Mouse (Mus musculus): Measurements from ENCODE around the gene Kif1bp. TPM values are rescaled to one million over a fixed set of nuclear protein-coding genes. Genes with fewer than 3 reads are reported as not detected.
A peak's percentile ranks its signal among the peaks of the same experiment; 100 is the strongest.

Gene Kif1bp
- total RNA-seq (2014; rRNA removed; ENCODE audit: low replicate concordance): 28.2 and 36.9 TPM in 2 replicates
- polyA plus RNA-seq (2015; fragmentation: Nextera tagmentation; extraction: Ambion mirVana): 23.6 and 23.9 TPM in 2 replicates

DNA sequence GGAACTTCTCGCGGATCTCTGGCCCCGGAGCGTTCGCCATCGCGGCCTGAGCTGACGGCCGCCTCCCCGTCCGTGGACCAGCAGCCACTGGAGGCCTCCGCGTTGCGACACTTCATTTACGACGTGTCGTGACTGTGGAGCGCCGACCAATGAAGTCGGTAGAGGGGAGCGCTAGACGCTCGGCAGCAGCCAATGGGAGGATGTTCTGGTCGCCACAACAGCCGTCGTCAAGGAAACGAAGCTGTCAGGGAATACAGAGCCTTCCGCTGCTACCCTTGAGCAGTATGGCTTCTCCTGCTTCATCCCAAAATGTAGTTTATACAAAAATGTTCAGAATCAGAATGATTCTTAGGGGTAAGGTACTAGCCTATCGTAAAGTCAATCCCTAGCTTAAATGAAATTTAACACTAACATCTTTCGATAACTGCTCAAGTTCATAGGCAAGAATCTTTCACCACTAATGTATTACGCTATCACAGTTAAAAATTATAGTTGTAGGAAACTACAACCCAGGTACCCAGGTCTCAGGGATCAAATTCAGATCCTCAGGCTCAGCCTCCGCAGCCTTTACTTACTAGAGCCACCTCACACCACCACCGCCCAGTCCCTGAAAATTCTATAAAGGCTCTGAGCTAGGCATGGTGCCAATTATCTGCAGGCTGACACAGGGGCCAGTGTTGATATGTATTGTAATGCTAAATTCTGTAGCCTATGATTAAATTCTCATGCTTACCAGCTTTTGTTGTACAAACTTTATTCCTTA, at the start of gene Kif1bp:
Gene Kif1bp (minus strand): TSS at position 120 of the 763 bp plus-strand sequence.
- DNase-seq (ENCODE audit: low spot score) (peak; percentile 99), ATAC-seq (ENCODE audit: insufficient read depth, low read depth) (peak; percentile 99)
- H3K27ac ChIP-seq (ENCODE audit: low read depth): peak within 1 kb of the TSS; percentile 51
- peak within 1 kb of the TSS; percentile 79 for H3K4me3 ChIP-seq (ENCODE audit: low read depth, low read length)
- 4% methylated on average over 33 of the region's 33 CpGs for WGBS
- no peaks in the 10 kb centered on the region for H3K27me3 ChIP-seq (ENCODE audit: control insufficient read depth, insufficient read depth, low read length)
- H3K36me3 ChIP-seq (replicated peaks; ENCODE audit: control insufficient read depth, insufficient read depth, low read length): peaks cover 44% of the 10 kb centered on the region
- H3K4me2 ChIP-seq (ENCODE audit: low read depth, low read length): peak within 1 kb of the TSS; percentile 85
- H3K9ac ChIP-seq (replicated peaks; ENCODE audit: low read depth, low read length): peak within 1 kb of the TSS; percentile 76
- no peaks in the 10 kb centered on the region for H3K9me3 ChIP-seq (replicated peaks; ENCODE audit: control insufficient read depth, low read length)
- H3K4me1 ChIP-seq (ENCODE audit: control insufficient read depth, insufficient read depth): peaks cover 15% of the 10 kb centered on the region
- TF ChIP-seq CTCF (IDR thresholded peaks at IDR 0.05; ENCODE audit: low read depth) (no peak), EP300 (IDR thresholded peaks at IDR 0.05; ENCODE audit: low read depth) (no peak)

DNA sequence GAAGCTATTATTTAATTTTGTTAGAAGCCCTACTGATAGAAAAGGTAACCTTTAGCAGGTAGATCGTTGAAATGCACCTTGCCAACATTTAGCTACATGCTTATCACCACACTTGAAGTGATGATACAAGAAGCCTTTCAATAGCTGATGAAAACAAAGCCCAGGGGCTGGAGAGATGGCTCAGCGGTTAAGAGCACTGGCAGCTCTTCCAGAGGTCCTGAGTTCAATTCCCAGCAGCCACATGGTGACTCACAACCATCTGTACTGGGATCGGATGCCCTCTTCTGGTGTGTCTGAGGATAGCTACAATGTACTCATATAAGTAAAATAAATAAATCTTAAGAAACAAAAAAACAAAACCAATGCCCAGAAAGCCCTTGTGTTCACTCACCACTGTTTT, 25.9 kb upstream of the Kif1bp start:
- Histone ChIP-seq H3K36me3 (replicated peaks; ENCODE audit: control insufficient read depth, insufficient read depth, low read length) (no peaks in the 10 kb centered on the region), H3K27ac (ENCODE audit: low read depth) (no peak overlapping the region), H3K4me1 (ENCODE audit: control insufficient read depth, insufficient read depth) (peaks cover 5% of the 10 kb centered on the region; the same call in 1 of the 2 replicates), H3K4me2 (ENCODE audit: low read depth, low read length) (no peak overlapping the region), H3K9me3 (replicated peaks; ENCODE audit: control insufficient read depth, low read length) (no peaks in the 10 kb centered on the region), H3K4me3 (ENCODE audit: low read depth, low read length) (no peak overlapping the region), H3K9ac (replicated peaks; ENCODE audit: low read depth, low read length) (no peak overlapping the region), H3K27me3 (ENCODE audit: control insufficient read depth, insufficient read depth, low read length) (no peaks in the 10 kb centered on the region)
- ATAC-seq (ENCODE audit: insufficient read depth, low read depth) (no peak), DNase-seq (ENCODE audit: low spot score) (no peak)
- TF ChIP-seq CTCF (IDR thresholded peaks at IDR 0.05; ENCODE audit: low read depth) (no peak), EP300 (IDR thresholded peaks at IDR 0.05; ENCODE audit: low read depth) (no peak)
- WGBS: 68% methylated on average over 3 of the region's 3 CpGs

DNA sequence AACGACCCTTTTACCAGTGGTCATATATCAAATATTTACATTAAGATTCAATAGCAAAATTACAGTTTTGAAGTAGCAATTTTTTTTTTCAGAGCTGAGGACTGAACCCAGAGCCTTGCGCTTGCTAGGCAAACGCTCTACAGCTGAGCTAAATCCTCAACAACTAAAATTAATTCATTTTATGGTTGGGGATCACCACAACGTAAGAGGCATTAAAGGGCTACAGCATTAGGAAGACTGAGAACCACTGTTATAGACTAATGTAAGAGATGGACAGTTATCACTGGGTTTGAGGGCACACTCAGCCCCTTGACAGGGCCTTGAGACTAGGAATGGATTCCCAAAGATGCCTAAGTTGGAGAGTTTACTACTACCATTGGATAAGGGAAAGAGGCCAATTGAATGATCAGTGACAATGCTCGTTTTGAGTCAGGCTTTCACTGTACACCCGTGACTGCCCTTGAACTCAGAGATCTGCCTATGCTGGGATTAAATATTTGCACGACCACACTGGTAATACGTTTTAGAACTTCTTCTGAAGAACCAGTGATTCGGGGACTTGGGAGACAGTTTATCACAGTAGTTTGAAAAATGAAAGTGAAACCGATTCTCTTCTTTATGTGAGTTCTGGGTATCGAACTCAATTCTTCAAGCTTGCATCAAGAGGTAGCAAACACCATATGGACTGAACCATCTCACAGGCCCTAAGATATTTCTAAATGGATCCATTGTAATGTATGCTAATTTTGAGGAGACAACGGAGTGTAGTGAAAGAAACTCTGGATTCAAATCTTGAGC, 25.2 kb upstream of the Kif1bp start:
- Histone ChIP-seq H3K4me3 (ENCODE audit: low read depth, low read length) (no peak overlapping the region), H3K4me1 (ENCODE audit: control insufficient read depth, insufficient read depth) (peaks cover 5% of the 10 kb centered on the region; the same call in 1 of the 2 replicates), H3K36me3 (replicated peaks; ENCODE audit: control insufficient read depth, insufficient read depth, low read length) (peaks cover 2% of the 10 kb centered on the region), H3K27me3 (ENCODE audit: control insufficient read depth, insufficient read depth, low read length) (no peaks in the 10 kb centered on the region), H3K4me2 (ENCODE audit: low read depth, low read length) (no peak overlapping the region), H3K9ac (replicated peaks; ENCODE audit: low read depth, low read length) (no peak overlapping the region), H3K9me3 (replicated peaks; ENCODE audit: control insufficient read depth, low read length) (no peaks in the 10 kb centered on the region), H3K27ac (ENCODE audit: low read depth) (no peak overlapping the region)
- TF ChIP-seq CTCF (IDR thresholded peaks at IDR 0.05; ENCODE audit: low read depth) (no peak), EP300 (IDR thresholded peaks at IDR 0.05; ENCODE audit: low read depth) (no peak)
- ATAC-seq (ENCODE audit: insufficient read depth, low read depth): no peak
- WGBS: 83% methylated on average over 12 of the region's 12 CpGs
- DNase-seq (ENCODE audit: low spot score): no peak

DNA sequence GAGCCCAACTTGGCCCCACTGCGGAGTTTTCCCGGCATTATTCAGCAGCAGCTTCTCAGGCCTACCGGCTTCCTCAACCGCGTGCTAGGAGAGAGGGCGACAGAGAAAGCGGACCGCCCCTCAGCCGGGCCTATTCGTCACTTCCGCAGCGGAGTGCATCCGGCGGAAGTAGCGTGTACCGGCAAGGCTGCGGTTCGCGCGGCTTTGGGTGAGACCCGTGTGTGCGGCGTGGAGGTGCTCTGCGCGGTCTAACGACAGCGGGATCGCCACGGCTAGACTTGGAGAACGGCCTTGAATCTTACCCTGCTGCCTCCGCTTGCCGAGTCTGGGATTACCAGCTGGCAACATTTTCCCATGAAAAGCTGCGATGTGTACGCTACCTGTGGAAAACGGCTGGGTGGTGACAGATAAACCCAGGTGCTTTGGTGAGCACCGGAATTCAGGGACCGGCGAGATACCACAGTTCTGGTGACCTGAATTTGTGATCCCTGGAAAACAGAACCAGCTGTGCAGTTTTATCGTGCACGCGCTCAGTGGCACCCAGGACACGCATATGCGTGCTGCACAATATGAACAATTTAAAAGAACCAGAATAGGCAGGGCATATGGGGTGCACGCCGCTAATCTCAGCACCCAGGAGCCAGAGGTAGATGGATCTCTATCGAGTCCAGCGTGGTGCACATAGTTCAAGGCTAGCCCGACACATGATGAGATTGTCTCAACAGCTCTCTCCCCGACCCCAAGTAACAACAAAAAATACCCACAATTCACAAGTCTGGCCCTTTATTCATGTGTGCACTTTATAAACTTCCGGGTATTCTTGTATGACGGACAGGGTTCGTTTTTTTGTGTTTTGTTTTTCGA, 24.2 kb upstream of the Kif1bp start, which contains the start of gene Ddx21:
Gene Ddx21 (minus strand): TSS at position 105 of the 864 bp plus-strand sequence.
- no peaks in the 10 kb centered on the region for H3K9me3 ChIP-seq (replicated peaks; ENCODE audit: control insufficient read depth, low read length)
- ATAC-seq (ENCODE audit: insufficient read depth, low read depth) (peak; percentile 97), DNase-seq (ENCODE audit: low spot score) (peak; percentile 89)
- peaks cover 5% of the 10 kb centered on the region; the same call in 1 of the 2 replicates for H3K4me1 ChIP-seq (ENCODE audit: control insufficient read depth, insufficient read depth)
- H3K27me3 ChIP-seq (ENCODE audit: control insufficient read depth, insufficient read depth, low read length): no peaks in the 10 kb centered on the region
- peaks cover 12% of the 10 kb centered on the region for H3K36me3 ChIP-seq (replicated peaks; ENCODE audit: control insufficient read depth, insufficient read depth, low read length)
- no peak for TF ChIP-seq CTCF (IDR thresholded peaks at IDR 0.05; ENCODE audit: low read depth)
- peak; percentile 70; the same call in 1 of the 2 replicates for TF ChIP-seq EP300 (IDR thresholded peaks at IDR 0.05; ENCODE audit: low read depth)
- peak within 1 kb of the TSS; percentile 64 for H3K9ac ChIP-seq (replicated peaks; ENCODE audit: low read depth, low read length)
- peak within 1 kb of the TSS; percentile 88 for H3K4me3 ChIP-seq (ENCODE audit: low read depth, low read length)
- H3K27ac ChIP-seq (ENCODE audit: low read depth): peak within 1 kb of the TSS; percentile 87
- peak within 1 kb of the TSS; percentile 99 for H3K4me2 ChIP-seq (ENCODE audit: low read depth, low read length)
- WGBS: 4% methylated on average over 53 of the region's 53 CpGs

DNA sequence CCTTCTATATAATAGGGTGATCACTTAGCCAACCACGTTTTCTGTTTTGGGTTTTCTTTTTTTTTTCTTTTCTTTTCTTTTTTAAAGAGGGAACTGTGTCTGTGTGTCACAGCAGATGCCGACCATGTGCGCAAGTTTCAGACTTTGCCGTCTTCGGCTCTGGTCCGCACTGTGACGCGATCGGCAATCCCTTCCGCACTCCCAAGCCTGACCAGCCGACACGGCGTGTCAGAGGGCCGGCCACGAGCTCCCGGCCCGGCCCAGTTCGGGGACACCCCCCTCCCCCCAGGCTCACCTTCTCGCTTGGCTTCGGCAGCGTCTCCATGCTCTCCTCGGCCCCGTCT, 23.5 kb upstream of the Kif1bp start:
- Histone ChIP-seq H3K27ac (ENCODE audit: low read depth) (peak overlapping the region; percentile 87), H3K27me3 (ENCODE audit: control insufficient read depth, insufficient read depth, low read length) (no peaks in the 10 kb centered on the region), H3K9ac (replicated peaks; ENCODE audit: low read depth, low read length) (peak overlapping the region; percentile 64), H3K9me3 (replicated peaks; ENCODE audit: control insufficient read depth, low read length) (no peaks in the 10 kb centered on the region), H3K4me1 (ENCODE audit: control insufficient read depth, insufficient read depth) (peaks cover 5% of the 10 kb centered on the region; the same call in 1 of the 2 replicates), H3K4me2 (ENCODE audit: low read depth, low read length) (peak overlapping the region; percentile 99), H3K4me3 (ENCODE audit: low read depth, low read length) (peak overlapping the region; percentile 88), H3K36me3 (replicated peaks; ENCODE audit: control insufficient read depth, insufficient read depth, low read length) (peaks cover 18% of the 10 kb centered on the region)
- peak; percentile 26 for DNase-seq (ENCODE audit: low spot score)
- no peak for TF ChIP-seq CTCF (IDR thresholded peaks at IDR 0.05; ENCODE audit: low read depth)
- no peak for TF ChIP-seq EP300 (IDR thresholded peaks at IDR 0.05; ENCODE audit: low read depth)
- WGBS: 0% methylated on average over 23 of the region's 23 CpGs
- peak; percentile 65 for ATAC-seq (ENCODE audit: insufficient read depth, low read depth)

Data from heart, postnatal 0 days (tissue).